Mouse (Mus musculus) olfactory bulb, adult 2 months (tissue): ENCODE data around the gene Pknox1. TPM values are rescaled to one million over a fixed set of nuclear protein-coding genes. Genes with fewer than 3 reads are reported as not detected.
"Not testable (repeated sequence)": the region's sequence is repeated elsewhere in the genome, so short reads cannot be mapped to it uniquely, and the experiment has no call there.

ENCODE experiments used
- H3K27ac ChIP-seq: fragments of 200-500 bp; 2 replicates; pipeline ENCODE4 v1.5.1; 2012; ENCODE audit warnings: low read depth, low read length; ENCODE audit not compliant: insufficient read depth
- H3K4me1 ChIP-seq: fragments of 200-500 bp; 2 replicates; pipeline ENCODE4 v1.6.1; 2012; ENCODE audit warnings: low read length; ENCODE audit not compliant: control insufficient read depth, insufficient read depth
- H3K4me3 ChIP-seq: fragments of 200-500 bp; 2 replicates; pipeline ENCODE4 v1.5.1; 2012; ENCODE audit warnings: mild to moderate bottlenecking, low read depth, low read length, moderate library complexity; ENCODE audit not compliant: insufficient read depth
- CTCF ChIP-seq: fragments of 200-500 bp; IDR thresholded peaks from 2 replicates; pipeline ENCODE4 v1.5.1; 2012; ENCODE audit warnings: low read depth, mild to moderate bottlenecking, low read length, moderate library complexity; ENCODE audit not compliant: insufficient read depth
- POLR2A ChIP-seq: fragments of 200-500 bp; IDR thresholded peaks from 2 replicates; pipeline ENCODE4 v1.6.1; 2012; ENCODE audit warnings: mild to moderate bottlenecking, low read depth, low read length, moderate library complexity; ENCODE audit not compliant: insufficient read depth
- WGBS: fragments of 180-500 bp; shearing (Covaris S2); methylation state at CpG from one replicate; pipeline ENCODE4 v1.1.7; 2018; 5-methylcytosine and 5-hydroxymethylcytosine counted together
- polyA plus RNA-seq: library from polyadenylated mRNA; stranded (reverse); fragments of >200 nt; gene quantifications from 2 replicates; pipeline ENCODE4 v1.2.4, GENCODE M21; 2012; ENCODE audit warnings: low replicate concordance; ENCODE audit not compliant: missing spikeins, insufficient read depth, insufficient read length

Gene Pknox1
- polyA plus RNA-seq, 1 experiment = 75.7 TPM

DNA sequence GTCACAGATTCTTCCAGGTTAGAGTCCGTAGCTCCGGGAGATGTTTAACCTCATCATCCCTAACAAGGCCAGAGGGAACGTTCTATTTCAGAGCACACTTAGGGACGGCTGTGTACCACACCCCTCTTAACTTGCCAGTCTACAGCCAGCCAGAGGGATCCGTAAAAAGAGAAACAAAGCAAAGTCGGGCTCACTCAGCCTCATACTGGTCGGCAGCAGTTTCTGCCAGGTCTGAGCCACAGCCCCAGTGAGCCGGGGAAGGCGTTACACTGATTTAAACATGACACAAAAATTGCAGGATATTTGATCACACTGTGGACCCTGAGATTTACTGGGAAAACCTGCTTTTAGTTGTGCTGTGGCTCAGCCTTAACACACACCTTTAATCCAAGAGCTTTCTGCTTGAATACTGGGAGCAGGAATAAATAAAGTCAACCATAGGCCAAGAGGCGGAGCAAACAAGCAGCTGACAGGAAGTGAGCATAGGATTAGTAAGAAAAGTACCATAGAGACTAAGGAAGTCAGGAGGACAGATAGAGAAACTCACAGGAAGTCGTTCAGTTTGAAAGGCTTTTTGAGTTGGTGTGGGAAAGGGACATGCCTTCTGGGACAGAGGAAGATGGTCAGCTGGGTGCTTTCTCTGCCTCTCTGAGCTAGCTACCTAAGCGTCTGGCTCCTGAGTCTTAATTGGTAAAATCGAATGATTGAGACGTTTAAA lies 32.9 kb upstream of the Pknox1 start:
- 79% methylated on average over 14 of the region's 14 CpGs for WGBS
- TF ChIP-seq CTCF (no peak), POLR2A (no peak)

DNA sequence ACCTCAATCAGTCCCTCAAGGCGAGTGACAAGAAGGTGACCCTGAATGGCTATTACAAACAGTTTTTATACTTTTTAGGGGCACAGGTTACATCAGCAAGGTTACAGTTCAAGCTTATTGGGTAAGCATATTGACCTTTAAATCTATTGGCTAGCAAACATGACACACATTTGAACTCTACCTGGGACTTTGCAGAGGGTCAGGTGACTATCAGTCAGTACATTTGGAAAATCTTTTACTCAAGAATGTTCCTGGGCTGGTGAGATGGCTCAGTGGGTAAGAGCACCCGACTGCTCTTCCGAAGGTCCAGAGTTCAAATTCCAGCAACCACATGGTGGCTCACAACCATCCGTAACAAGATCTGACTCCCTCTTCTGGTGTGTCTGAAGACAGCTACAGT lies 32.2 kb upstream of the Pknox1 start:
- H3K4me1 ChIP-seq = peaks cover 11% of the 10 kb centered on the region
- not testable (repeated sequence) for H3K27ac ChIP-seq, H3K4me3 ChIP-seq
- 92% methylated on average over 4 of the region's 4 CpGs for WGBS

More for the DNA sequence above, 32.9 kb upstream of the Pknox1 start:
- Histone ChIP-seq H3K27ac (no peak overlapping the region), H3K4me3 (no peak overlapping the region), H3K4me1 (peaks cover 11% of the 10 kb centered on the region)

DNA sequence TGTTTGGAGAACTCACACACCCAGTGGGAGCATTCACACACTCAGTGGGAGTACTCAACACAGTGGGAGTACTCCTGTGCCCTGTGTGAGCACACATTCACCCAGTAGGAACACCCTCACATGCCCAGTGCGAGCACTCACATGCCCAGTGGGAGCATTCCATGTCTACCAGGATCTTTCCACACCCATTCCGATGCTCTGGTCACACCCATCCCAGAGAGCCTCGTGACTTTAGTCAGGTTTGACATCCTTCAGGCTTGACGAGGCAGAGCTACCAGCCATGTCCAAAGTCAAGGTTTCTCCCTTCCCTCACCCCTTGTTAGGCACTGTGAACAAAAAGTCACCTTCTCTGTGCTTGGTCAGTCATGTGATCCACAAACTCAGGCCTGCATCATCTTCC lies 29.2 kb upstream of the Pknox1 start:
- 45% methylated on average over 4 of the region's 4 CpGs for WGBS
- TF ChIP-seq POLR2A = no peak
- TF ChIP-seq CTCF = no peak
- Histone ChIP-seq H3K4me1 (peaks cover 11% of the 10 kb centered on the region), H3K27ac (peak overlapping the region; percentile 8), H3K4me3 (no peak overlapping the region)

DNA sequence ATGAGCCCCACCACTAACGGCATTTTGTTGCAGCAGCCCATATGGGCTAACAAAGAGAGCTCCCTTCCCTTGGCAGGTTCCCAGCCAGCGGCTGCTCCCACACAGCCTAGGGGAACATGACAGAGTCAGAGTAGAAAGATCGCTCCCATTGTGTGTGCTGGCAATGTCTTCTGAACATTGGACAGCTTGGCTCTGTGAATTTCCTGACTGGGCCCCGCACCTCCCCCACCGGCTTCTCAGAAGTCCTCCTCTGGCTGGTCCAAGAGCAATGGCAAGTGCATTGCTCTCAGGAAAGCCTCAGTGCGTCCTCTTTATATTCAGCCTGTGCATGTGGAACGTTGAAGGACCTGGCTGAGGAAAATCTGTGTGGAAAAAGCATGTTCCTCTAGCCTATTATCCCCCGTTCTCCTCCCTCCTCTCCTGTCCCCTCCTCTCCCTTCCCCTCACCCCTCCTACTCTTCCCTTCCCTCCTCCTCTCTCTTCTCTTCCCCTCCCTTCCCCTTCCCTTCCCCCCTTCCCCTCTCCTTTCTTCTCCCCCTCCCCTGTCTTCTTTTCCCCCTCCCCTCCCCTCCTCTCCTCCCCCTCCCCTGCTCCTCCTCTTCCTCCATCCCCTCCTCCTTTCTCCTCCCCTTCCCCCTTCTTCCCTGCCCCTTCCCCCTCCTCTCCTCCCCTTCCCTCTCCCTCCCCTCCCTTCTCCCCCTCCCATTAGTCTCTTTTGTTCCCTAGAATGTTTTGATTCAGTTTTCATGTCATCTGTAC lies 28.5 kb upstream of the Pknox1 start:
- TF ChIP-seq POLR2A (no peak), CTCF (no peak)
- Histone ChIP-seq H3K4me1 (peaks cover 11% of the 10 kb centered on the region), H3K4me3 (no peak overlapping the region), H3K27ac (0 out of 2 replicates have a peak overlapping the region, but pooled peaks have one; percentile 41)
- WGBS = 8% methylated on average over 8 of the region's 8 CpGs

DNA sequence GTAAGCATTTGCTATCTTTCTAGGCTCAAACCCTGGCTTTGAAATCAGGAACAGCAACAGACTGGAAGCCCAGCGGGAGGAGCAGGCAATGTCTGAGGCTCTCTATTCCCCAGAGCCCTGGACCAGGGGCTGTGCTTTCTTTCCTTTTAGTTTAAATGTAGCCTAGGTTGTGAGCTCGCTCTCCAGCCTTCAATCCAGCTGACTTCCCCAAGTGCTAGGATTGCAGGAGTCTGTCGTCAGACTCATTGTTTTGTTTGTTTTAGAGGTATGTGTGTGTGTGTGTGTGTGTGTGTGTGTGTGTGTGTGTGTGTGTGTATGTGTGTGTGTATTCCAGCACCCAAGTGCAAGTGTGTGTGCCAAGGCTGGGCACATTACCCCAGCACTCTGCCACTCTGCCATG lies 24.4 kb upstream of the Pknox1 start:
- no peak overlapping the region for H3K4me3 ChIP-seq
- WGBS = 68% methylated on average over 3 of the region's 3 CpGs
- H3K27ac ChIP-seq = no peak overlapping the region
- peaks cover 10% of the 10 kb centered on the region for H3K4me1 ChIP-seq
- TF ChIP-seq POLR2A (no peak), CTCF (no peak)

DNA sequence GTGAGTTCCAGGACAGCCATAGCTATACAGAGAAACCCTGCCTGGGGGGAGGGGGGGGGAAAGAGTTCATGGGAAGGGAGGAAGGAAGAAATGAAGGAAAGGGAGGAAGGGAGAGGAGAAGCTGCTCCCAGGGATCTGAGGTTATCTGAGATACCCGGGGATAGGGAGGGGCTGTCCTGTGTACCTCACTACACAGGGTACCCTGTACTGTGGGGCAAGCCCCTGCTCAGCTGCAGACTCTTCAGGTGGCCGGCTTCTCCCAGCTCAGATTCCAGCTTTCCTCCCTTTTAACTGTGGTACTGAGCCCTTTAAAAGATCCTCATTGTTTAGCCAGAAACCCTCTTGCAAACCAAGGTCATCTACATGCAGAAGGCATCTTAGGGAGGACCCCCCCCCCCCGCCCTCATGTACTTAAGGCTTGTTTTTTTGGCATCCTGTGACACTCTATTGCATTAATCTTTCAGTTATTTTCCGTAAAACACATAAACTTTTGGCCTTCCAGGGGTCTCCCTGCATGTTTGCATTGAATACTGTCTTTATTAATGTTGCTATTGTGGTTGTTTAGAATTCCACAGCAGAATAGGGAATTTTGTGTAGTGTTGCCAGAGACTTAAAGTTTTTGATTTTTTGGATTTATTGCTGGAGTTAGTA lies 23.6 kb upstream of the Pknox1 start:
- H3K27ac ChIP-seq = no peak overlapping the region
- TF ChIP-seq CTCF (no peak), POLR2A (no peak)
- 62% methylated on average over 4 of the region's 4 CpGs for WGBS
- no peak overlapping the region for H3K4me3 ChIP-seq
- peaks cover 2% of the 10 kb centered on the region for H3K4me1 ChIP-seq

DNA sequence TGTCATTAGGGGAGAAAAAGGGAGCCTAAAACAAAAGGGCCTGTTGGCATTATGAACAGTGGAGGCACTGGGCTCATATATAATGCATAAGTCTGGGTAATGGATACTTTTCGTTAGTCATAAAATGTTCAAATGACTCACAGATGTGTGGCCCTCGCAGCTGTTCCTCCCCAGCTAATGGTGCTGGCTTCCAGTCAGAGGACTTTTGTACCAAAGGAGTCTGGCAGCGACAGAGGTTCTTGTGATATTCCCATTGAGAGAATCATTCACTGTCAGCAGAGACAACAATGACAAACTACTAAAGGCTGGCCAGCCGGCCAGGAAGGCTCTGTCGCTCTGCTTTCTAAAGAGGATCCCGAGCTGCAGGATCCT lies 23.1 kb upstream of the Pknox1 start:
- Histone ChIP-seq H3K4me3 (no peak overlapping the region), H3K4me1 (no peaks in the 10 kb centered on the region), H3K27ac (no peak overlapping the region)
- TF ChIP-seq CTCF = no peak
- WGBS = 51% methylated on average over 6 of the region's 6 CpGs

DNA sequence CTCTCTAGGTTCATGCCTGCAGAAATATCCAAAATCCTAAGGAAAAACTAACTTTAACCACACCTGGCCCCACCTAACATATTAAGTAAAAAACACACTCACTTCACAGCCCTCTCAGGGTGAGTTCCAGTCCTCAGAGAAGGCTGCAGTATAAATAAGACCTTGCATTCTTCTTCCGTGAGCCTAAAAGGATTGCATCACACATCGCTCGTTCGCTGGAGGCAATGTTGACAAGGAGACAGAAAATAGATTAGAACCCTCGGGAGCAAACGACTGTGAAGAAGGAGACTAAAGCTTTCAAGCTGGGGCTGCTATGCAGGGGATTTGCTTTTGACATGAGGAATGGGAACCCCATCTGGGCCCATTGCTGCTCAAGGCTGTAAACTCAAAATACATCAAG lies 21.0 kb upstream of the Pknox1 start:
- no peak overlapping the region for H3K27ac ChIP-seq
- no peak for TF ChIP-seq CTCF
- no peak for TF ChIP-seq POLR2A
- H3K4me3 ChIP-seq = no peak overlapping the region
- H3K4me1 ChIP-seq = peaks cover 5% of the 10 kb centered on the region; the same call in 1 of the 2 replicates
- 40% methylated on average over 6 of the region's 6 CpGs for WGBS
